Mouse (Mus musculus) midbrain, embryonic 10.5 days (tissue): ENCODE data around the gene Fcgrt. TPM values are rescaled to one million over a fixed set of nuclear protein-coding genes. Genes with fewer than 3 reads are reported as not detected.
"Not testable (repeated sequence)": the region's sequence is repeated elsewhere in the genome, so short reads cannot be mapped to it uniquely, and the experiment has no call there.

ENCODE experiments used
- DNase-seq: peaks from one replicate; pipeline ENCODE4 v3.0.0-alpha.2; 2017; ENCODE audit warnings: low spot score
- H3K27ac ChIP-seq: fragments of 300-500 bp; sonication (generic); replicated peaks from 2 replicates; pipeline ENCODE4 v1.5.1; 2016; ENCODE audit warnings: mild to moderate bottlenecking
- H3K27me3 ChIP-seq: fragments of 300-500 bp; sonication (generic); 2 replicates; pipeline ENCODE4 v1.6.1; 2016; ENCODE audit warnings: low read depth, mild to moderate bottlenecking; ENCODE audit not compliant: poor library complexity, severe bottlenecking
- H3K36me3 ChIP-seq: fragments of 300-500 bp; sonication (generic); 2 replicates; pipeline ENCODE4 v1.6.1; 2016; ENCODE audit warnings: mild to moderate bottlenecking, moderate library complexity
- H3K4me1 ChIP-seq: fragments of 300-500 bp; sonication (generic); 2 replicates; pipeline ENCODE4 v1.6.1; 2016
- H3K4me3 ChIP-seq: fragments of 300-500 bp; sonication (generic); 2 replicates; pipeline ENCODE4 v1.5.1; 2016; ENCODE audit warnings: mild to moderate bottlenecking, moderate library complexity
- H3K9me3 ChIP-seq: fragments of 300-500 bp; sonication (generic); replicated peaks from 2 replicates; pipeline ENCODE4 v1.6.1; 2016; ENCODE audit warnings: mild to moderate bottlenecking
- WGBS: fragments of 180-500 bp; shearing (Covaris S2); methylation state at CpG from one replicate; pipeline ENCODE4 v1.1.7; 2016; 5-methylcytosine and 5-hydroxymethylcytosine counted together
- polyA plus RNA-seq: library from polyadenylated mRNA; unstranded; fragments of >200 nt; fragmentation: Nextera tagmentation; extraction: Ambion mirVana; gene quantifications from 2 replicates; pipeline ENCODE4 v1.2.1, GENCODE M21; 2016

Gene Fcgrt
- 12.0 and 15.3 TPM in 2 replicates for polyA plus RNA-seq

DNA sequence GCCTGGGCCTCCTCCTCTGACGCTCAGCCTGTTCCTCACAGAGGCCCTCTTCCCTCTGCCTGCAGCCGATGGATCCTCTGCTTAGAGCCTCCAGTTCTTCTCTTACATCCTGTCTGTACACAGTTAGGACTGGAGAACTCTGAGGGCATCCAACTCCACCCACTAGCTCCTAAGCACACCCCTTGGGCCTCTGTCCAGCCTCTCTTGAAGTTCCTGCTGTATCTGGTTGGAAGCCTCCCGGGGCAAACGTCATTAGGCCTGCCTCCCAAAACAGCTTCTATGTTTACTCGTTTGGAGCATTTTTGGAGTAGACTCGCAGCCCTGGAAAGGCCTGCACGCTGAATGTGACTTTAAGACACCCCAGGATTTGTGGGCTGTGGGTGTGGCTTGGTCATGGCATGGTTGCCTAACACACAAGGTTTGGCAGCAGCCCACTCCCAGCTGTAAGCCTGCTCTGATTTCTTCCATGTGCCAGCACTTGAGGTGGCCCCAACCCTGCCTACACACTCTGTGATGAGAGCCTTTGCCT lies at the start of gene Fcgrt:
Gene Fcgrt (minus strand): TSS at position 200 of the 529 bp plus-strand sequence.
- DNase-seq, result no peak
- 83% methylated on average over 7 of the region's 7 CpGs for whole genome bisulfite sequencing
- no peaks in the 10 kb centered on the region for H3K36me3 ChIP-seq
- H3K4me1 ChIP-seq, result peaks cover 37% of the 10 kb centered on the region
- H3K27me3 ChIP-seq, result no peaks in the 10 kb centered on the region
- H3K9me3 ChIP-seq, result no peaks in the 10 kb centered on the region
- no peak within 1 kb of the TSS; the same call in 1 of the 2 replicates for H3K4me3 ChIP-seq
- peak within 1 kb of the TSS; percentile 7; the same call in 1 of the 2 replicates for H3K27ac ChIP-seq

DNA sequence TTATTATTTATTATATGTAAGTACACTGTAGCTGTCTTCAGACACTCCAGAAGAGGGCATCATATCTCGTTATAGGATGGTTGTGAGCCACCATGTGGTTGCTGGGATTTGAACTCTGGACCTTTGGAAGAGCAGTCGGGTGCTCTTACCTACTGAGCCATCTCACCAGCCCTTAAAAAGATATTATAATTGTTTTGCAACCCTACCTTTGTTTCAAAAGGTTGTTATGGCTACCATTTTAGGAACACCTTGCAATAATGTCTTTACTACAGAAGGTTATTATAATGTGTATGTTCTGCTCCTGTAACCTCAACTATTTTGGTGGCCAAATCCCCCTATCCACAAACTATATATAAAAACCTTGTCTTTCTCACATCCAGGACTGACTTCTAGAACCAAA lies 49.4 kb upstream of the Fcgrt start:
- Histone ChIP-seq H3K4me3 (peak overlapping the region; percentile 75), H3K36me3 (peaks cover 20% of the 10 kb centered on the region), H3K4me1 (peaks cover 41% of the 10 kb centered on the region)
- not testable (repeated sequence) for DNase-seq, H3K27ac ChIP-seq, H3K9me3 ChIP-seq, H3K27me3 ChIP-seq
- 94% methylated on average over 2 of the region's 2 CpGs for WGBS

DNA sequence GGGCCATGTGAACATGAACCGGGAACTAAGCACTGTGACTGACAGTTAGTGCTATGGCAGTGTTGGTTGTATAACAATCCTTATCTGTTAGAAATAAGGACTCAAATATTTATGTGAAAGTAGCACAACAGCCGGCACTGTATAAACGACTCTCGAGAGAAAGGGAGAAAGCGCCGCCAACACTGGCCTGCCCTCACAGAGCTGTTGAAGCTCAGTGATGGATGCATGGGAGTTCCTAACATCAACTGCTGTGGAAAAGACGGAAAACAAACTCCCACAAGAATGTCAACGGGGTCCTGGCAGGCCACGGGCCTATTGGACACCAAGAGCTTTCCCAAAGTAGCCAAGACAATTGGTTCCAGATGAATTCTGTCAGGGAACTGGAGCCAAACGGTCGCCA lies 47.7 kb upstream of the Fcgrt start:
- no peak for DNase-seq
- Histone ChIP-seq H3K9me3 (no peaks in the 10 kb centered on the region), H3K27me3 (no peaks in the 10 kb centered on the region), H3K27ac (no peak overlapping the region), H3K4me1 (peaks cover 41% of the 10 kb centered on the region), H3K4me3 (no peak overlapping the region), H3K36me3 (peaks cover 23% of the 10 kb centered on the region)
- WGBS, result 76% methylated on average over 11 of the region's 11 CpGs

DNA sequence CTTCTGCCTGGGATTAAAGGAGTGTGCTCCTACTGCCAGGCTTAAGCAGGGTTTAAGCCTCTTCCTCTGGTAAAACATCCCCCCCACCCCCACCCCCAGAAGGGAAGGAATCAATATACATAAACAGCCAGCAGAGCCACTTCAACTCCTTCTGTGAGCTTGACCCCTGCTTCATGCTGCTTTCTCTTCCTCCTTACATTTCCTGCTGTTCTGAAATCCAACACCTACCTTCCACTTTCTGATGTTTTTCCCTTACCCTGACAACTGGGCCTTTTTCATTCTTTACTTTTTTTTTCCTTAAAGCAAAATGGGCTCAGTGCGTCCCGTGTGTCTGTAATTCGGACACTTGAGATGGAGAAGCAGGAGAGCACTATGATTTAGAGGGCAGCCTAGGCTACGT lies 46.7 kb upstream of the Fcgrt start:
- Histone ChIP-seq H3K36me3 (peaks cover 30% of the 10 kb centered on the region), H3K27ac (0 out of 2 replicates have a peak overlapping the region, but pooled peaks have one; percentile 59), H3K4me3 (no peak overlapping the region), H3K9me3 (no peaks in the 10 kb centered on the region), H3K27me3 (no peaks in the 10 kb centered on the region), H3K4me1 (peaks cover 37% of the 10 kb centered on the region)
- WGBS, result 66% methylated on average over 4 of the region's 4 CpGs
- no peak for DNase-seq

DNA sequence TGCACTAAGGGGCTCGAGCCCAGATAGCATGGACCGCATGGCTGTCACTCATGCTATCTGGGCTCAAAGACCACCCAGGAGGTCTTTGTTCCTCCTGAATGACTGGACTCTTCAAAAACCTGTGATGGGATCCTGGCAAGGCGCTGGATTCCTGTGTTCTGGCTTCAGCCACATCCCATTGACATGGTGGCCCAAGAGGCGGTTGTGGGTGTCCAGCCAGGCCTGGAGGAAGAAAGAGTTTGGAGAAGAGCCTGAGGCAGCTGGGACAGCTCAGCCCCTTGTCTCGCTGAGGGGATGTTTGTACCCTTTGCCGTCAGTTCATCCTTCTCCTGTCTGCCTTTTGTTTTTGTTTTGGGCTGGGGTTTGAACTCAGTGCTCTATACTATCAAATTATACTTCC lies 45.9 kb upstream of the Fcgrt start:
- DNase-seq, result no peak
- Histone ChIP-seq H3K36me3 (peaks cover 38% of the 10 kb centered on the region), H3K4me3 (no peak overlapping the region), H3K9me3 (no peaks in the 10 kb centered on the region), H3K27ac (peak overlapping the region; percentile 59), H3K4me1 (peaks cover 30% of the 10 kb centered on the region), H3K27me3 (no peaks in the 10 kb centered on the region)
- 30% methylated on average over 6 of the region's 6 CpGs for WGBS

DNA sequence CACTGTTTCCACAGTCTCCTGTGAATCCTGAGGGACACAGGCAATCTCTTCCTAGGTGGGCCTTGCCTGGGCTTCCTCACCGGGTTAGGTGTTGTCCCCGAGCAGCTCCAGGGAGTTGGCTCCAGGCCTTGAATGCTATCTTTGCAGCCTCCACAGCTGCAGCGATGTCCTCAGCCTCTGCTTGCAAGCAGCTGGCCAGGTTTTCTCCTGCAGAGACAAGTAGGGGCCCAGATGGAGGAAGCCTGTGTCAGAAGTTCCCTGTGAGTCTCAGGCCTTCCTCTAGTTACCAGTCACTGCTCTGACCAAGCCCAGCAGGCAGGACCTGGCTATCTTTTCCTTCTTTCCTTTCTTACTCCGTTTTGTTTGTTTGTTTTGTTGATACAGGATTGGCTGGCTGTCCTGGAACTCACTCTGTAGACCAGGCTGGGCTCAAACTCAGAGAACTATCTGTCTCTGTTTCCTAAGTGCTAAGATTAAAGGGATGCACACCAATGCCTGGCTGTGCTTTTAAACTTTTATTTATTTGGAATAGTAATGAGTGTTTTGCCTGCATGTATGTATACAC lies 45.0 kb upstream of the Fcgrt start:
- Histone ChIP-seq H3K4me3 (no peak overlapping the region), H3K27me3 (no peaks in the 10 kb centered on the region), H3K36me3 (peaks cover 47% of the 10 kb centered on the region), H3K4me1 (peaks cover 28% of the 10 kb centered on the region), H3K9me3 (no peaks in the 10 kb centered on the region), H3K27ac (no peak overlapping the region)
- no peak for DNase-seq
- WGBS, result 66% methylated on average over 4 of the region's 4 CpGs

DNA sequence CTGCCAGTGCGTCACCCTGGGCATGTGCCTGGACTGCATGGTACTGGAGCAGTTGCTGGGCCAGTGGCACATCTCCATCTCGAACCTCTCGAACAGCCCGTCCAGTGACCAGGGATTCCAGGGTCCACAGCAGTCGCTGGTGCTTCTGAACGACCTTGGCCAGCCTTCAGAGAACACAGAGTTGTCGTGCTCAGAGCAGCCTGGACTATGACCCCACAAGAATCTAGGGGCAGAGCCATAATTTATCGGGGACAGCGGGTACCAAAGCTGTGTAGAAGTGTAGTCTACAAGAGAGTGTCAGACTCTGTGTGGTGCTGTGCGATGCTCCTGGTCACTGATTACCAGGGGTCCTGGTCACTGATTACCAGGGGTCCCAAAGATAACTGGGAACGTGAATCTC lies 44.2 kb upstream of the Fcgrt start:
- H3K27me3 ChIP-seq, result no peaks in the 10 kb centered on the region
- no peak overlapping the region for H3K27ac ChIP-seq
- 91% methylated on average over 11 of the region's 11 CpGs for WGBS
- H3K9me3 ChIP-seq, result no peaks in the 10 kb centered on the region
- no peak overlapping the region for H3K4me3 ChIP-seq
- peaks cover 54% of the 10 kb centered on the region for H3K36me3 ChIP-seq
- H3K4me1 ChIP-seq, result peaks cover 23% of the 10 kb centered on the region
- no peak for DNase-seq

DNA sequence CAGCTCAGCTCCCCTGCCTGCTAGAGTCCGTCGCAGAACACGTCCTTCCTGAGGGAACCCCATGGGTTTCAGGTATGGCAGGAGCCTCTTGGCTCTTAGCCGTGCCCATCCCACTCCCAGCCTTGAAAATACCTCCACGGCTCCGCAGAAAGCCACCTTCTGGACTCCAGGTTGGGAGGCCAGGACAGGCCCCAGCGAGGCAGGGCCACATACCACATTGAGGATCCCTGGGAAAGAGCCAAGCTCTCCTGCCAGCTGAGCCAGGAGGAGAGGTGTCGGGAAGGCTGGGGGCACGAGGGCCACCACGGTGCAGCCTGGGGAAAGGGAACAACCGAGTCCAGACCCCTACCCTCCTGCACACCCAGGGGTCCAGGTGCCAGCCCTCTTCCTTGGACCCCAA lies 43.6 kb upstream of the Fcgrt start:
- H3K36me3 ChIP-seq, result peaks cover 61% of the 10 kb centered on the region
- H3K4me1 ChIP-seq, result peaks cover 23% of the 10 kb centered on the region
- no peaks in the 10 kb centered on the region for H3K9me3 ChIP-seq
- no peaks in the 10 kb centered on the region for H3K27me3 ChIP-seq
- WGBS, result 92% methylated on average over 11 of the region's 11 CpGs
- H3K27ac ChIP-seq, result no peak overlapping the region
- H3K4me3 ChIP-seq, result no peak overlapping the region
- no peak for DNase-seq

DNA sequence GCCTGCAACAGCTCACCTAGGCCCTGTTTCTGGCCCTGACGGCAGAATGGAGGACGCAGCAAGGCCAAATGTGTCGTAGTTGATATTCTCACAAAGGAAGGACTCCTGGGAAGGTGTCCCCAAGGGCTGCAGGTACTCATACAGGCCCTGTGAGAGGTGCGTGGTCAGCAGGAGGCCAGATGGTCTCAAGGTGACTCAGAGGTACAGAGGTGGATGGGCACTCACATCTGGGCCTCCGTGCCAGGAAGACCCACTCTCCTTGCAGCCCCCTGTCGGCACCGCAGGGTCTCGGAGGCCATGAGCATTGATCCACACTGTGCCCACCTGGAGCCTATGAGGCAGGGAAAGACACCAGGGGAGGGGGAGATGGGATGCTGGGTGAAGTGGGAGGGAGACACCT lies 41.8 kb upstream of the Fcgrt start:
- Histone ChIP-seq H3K4me1 (peaks cover 15% of the 10 kb centered on the region), H3K36me3 (peaks cover 70% of the 10 kb centered on the region), H3K9me3 (no peaks in the 10 kb centered on the region), H3K27me3 (no peaks in the 10 kb centered on the region), H3K4me3 (no peak overlapping the region), H3K27ac (no peak overlapping the region)
- no peak for DNase-seq
- 96% methylated on average over 8 of the region's 8 CpGs for WGBS

DNA sequence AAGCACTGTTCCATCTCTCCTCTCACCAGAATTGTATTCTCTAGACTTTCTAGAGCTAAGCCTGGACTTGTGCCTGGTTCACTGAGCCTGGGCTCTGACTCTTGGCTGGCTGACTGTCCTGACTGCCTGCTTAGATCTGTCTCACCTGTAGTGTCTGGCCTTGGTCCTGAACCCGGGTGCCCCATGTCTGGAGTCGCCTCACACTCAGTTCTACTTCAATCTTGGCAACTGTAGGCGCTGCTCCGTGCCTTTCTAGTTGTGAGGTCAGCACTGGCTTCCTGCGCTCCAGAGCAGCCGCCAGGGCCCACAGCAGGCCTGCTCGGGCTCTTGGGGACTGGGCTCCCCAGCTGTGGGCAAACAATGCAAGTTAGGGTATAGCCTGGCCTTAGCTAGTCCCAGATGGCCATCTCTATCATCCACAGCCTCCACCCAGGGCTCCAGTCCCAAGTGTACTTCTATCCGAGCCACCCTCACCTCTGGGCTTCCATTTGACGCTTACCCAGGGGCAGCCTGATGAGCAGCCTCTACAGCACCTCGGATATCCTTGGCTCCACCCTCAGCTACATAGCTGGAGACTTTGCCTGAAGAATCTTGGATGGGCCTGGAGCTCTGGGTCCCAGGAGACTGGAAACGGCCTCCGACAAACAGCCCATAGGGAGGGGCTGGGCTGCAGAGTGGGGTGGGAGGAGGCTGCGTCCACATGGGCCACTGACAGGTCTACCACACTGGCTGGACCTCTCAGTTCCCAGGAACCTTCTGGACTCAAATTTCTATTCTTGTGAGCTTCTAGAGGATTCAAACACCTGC lies 40.9 kb upstream of the Fcgrt start:
- no peaks in the 10 kb centered on the region for H3K27me3 ChIP-seq
- no peak for DNase-seq
- peaks cover 70% of the 10 kb centered on the region for H3K36me3 ChIP-seq
- WGBS, result 86% methylated on average over 13 of the region's 13 CpGs
- no peaks in the 10 kb centered on the region for H3K9me3 ChIP-seq
- H3K4me3 ChIP-seq, result no peak overlapping the region
- no peak overlapping the region for H3K27ac ChIP-seq
- H3K4me1 ChIP-seq, result peaks cover 7% of the 10 kb centered on the region

DNA sequence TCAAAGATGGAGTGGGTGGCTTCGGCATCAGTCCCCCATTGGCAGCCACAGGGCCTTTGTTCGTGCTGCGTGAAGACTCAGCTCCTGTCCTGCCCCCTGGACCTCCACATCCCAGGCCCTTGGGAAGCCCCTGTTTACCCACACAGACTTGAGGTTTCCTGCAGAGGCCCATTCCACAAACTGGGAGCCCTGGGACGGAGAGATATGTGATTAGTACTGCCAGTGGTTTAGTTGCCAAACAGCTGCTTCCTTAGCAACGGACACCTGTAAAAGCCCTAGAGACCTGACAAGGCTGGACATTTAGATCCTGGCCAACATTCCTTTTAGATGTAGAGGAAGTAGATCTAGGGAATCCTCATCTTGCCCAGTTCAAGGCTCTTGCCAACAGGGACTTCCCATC lies 38.3 kb upstream of the Fcgrt start:
- H3K27ac ChIP-seq, result no peak overlapping the region
- no peak for DNase-seq
- H3K4me1 ChIP-seq, result no peaks in the 10 kb centered on the region
- H3K36me3 ChIP-seq, result peaks cover 55% of the 10 kb centered on the region
- WGBS, result 97% methylated on average over 5 of the region's 5 CpGs
- no peak overlapping the region for H3K4me3 ChIP-seq
- no peaks in the 10 kb centered on the region for H3K9me3 ChIP-seq
- H3K27me3 ChIP-seq, result peaks cover 11% of the 10 kb centered on the region; the same call in 1 of the 2 replicates

DNA sequence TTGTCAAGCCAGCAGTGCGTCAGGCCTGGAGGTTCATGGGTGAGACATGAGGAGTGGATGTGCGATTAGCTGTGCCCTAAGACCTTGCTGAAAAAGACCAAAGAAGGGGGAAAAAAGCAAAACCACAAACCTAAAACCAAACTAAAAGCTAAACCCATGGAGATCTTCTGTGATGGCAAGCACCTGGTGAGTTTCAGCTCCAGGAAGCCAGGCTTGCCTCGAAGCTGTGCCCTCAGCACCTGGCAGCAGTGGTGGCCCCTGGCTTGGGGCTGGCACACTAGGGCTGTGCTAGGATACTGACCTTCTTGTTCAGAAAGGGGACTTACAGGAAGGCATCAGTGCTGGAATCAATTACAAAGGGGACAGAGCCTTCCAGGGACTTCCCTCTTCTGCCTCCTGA lies 37.7 kb upstream of the Fcgrt start:
- WGBS, result 96% methylated on average over 3 of the region's 3 CpGs

More for the DNA sequence above, 37.7 kb upstream of the Fcgrt start:
- Histone ChIP-seq H3K9me3 (no peaks in the 10 kb centered on the region), H3K4me1 (no peaks in the 10 kb centered on the region), H3K4me3 (no peak overlapping the region), H3K36me3 (peaks cover 50% of the 10 kb centered on the region), H3K27me3 (peaks cover 15% of the 10 kb centered on the region; the same call in 1 of the 2 replicates), H3K27ac (no peak overlapping the region)
- DNase-seq, result no peak
